Mouse (Mus musculus) retina, postnatal 1 day (tissue): ENCODE measurements around the gene Pacrg.
A peak's percentile ranks its signal among the peaks of the same experiment; 100 is the strongest.

Experiments
- DNase-seq: peaks from one replicate; pipeline ENCODE4 v3.0.0-alpha.2; 2012

Pacrg gene

GRCm38 (mm10) chr17:10619881-10620280 lies 220.2 kb downstream of the Pacrg start:
- DNase-seq, result no peak

- DNase-seq, result peak; percentile 54
Measured at GRCm38 (mm10) chr17:10617656-10618055, 222.5 kb downstream of the Pacrg start.

DNA sequence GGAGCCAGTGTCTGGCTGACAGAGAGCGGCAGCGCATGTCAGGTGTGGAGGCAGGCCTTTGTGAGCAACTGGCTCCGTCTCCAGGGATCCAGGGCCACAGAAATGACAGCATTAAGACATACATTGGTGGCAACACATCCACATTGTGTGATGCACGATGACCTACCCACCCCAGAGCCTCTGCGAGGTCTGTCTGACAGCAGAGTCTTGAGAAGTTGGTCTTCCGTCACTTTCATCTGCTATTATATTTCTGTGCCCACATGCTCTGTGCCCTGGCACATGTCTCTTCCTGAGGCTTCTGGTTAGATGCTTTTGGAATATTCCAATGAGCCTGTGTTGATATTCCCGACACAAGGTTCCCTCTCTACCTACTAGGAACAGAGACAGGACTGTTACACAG lies 224.5 kb downstream of the Pacrg start:
- DNase-seq, result no peak

- DNase-seq, result no peak
Measured at GRCm38 (mm10) chr17:10614696-10615095, 225.4 kb downstream of the Pacrg start.

- DNase-seq, result no peak
Measured at GRCm38 (mm10) chr17:10611626-10612025, 228.5 kb downstream of the Pacrg start.

GRCm38 (mm10) chr17:10608146-10608545 lies 232.0 kb downstream of the Pacrg start:
- no peak for DNase-seq

- no peak for DNase-seq
Measured at GRCm38 (mm10) chr17:10606090-10606489, 234.0 kb downstream of the Pacrg start.

DNA sequence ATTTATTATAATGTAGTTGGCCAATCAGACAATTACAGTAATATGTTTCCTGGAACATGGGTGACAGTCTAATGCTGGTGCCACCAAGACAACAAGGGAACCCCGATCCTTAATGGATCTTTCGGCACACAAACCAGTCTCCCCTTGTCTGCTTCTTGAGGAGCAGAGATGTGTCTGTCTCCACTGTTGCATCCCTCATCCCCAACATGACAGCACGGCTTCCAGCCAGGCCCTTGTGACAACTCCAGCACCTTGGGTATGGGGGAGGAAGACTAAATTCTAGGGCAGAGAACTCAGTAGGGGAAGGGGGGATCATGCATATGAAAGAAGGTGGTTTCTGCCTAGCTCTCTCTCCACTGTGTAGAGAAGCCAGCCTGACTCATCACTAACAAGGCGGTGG lies 242.4 kb downstream of the Pacrg start:
- no peak for DNase-seq

DNA sequence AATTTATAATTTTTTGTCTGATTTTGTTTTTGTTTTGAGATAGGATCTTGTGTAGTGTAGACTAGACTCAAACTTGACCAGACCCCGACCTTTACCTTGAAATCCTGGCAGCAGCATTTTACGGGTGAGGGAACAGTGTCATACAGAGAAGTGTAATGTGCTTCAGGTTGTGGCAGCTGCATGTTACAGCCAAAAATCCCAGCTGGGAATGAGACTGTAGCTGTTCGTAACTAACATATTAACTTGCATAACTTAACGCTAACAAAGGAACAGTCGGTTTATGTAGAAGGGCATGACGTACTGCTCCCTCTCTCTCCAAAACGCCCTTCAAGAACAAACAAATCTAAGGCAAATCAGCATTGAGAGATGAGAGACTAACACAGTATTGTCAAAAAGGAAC lies 250.5 kb downstream of the Pacrg start:
- peak; percentile 18 for DNase-seq

DNA sequence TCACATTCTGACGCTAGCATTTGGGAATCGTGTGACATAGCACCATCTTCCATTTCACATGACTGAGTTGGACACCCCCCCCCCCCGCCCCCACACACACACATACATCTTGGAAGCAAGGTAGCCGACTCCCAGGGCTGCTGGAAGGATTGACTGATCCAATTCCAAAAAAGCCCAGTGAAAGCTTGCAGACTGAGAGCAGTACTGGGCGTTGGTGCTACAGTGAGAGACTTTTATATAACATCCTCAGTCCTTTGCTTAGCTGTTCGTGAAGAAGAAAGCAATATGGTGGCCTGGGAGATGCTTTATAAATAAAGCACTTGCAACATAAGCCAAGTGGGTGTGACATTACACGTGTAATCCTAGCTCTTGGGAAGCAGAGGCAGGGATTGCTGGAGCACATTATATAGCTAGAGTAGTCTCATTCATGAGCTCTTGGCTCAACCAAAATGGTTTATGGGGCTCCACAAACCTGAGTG lies 251.2 kb downstream of the Pacrg start:
- DNase-seq, result no peak

- DNase-seq, result no peak
Measured at GRCm38 (mm10) chr17:10583301-10583700, 256.8 kb downstream of the Pacrg start.

DNA sequence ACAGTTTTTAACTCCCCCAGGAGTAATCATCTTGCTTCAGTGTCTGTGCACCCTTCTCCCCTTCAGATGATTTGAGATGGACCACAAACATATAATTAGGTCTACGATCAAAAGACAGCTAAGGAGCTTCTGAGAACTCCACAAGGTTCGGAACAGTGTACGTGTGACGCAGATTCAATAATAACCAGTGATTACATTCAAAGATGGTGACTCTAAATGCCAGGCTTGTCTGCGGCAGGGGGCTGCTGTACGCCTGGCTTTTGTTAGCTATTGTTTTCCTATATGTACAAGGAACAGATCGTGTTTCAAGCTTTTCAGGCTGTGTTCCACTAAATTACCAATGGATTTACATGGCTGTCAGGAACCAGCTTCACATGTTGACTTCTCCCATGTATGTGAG lies 264.8 kb downstream of the Pacrg start:
- no peak for DNase-seq

- no peak for DNase-seq
Measured at GRCm38 (mm10) chr17:10572436-10572835, 267.7 kb downstream of the Pacrg start.

DNA sequence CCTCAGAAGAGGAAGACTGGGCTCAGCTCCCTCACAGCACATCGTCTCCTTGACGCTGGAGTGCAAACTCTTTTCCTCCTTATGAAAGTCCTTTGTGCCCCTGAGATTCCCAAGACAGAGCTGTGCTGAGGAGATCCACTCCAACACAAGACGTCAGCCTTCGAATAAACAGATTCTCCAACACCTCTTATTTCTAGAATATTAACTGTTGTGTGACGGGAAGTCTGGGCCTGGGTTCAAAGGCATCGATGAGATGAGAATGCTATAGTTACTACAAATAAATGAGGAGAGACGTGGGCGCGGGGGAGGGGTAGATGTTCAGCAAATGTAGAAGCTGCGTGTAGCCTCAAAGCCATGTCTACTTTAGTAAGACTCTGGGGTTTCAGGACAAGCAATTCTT lies 270.8 kb downstream of the Pacrg start:
- DNase-seq, result no peak

GRCm38 (mm10) chr17:10567411-10567810 lies 272.7 kb downstream of the Pacrg start:
- DNase-seq, result no peak

DNA sequence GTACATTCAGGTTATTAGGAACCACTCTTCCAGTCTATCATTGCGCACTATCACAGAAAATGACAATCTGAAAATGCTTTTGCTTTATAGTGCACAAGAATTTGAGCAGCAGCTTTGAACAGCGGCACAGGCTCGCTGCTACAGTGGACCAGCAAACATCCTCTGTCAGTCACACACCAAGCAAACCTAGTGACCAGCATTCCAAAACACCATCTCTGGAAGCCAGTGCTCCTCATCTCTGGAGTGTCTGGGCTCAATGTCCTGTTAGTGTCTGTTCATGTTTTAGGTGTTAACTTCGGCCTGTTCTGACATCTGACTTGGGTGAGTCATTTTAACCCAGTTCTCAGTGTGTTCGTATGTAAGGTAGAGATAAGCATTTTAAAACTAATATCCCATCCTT lies 275.9 kb downstream of the Pacrg start:
- DNase-seq, result no peak

- DNase-seq, result no peak
Measured at GRCm38 (mm10) chr17:10562871-10563270, 277.2 kb downstream of the Pacrg start.

DNA sequence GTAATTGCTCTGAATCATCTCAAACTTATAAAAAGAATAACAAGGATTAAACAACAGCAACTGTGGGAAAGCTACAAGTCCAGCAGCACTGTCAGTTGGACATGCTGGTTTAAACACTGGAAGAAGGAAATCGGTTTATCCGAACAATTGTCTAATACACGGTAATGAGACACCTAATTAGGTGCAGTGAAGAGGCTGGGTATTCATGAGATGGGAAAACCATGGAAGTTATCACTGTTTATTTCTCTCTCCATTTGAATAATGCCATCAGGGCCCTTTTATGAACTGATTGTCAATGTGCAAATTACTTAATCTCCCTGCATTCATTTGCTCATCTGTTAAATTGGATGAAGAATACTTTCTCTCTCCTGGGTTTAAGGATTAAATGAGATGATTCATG lies 280.1 kb downstream of the Pacrg start:
- DNase-seq, result peak; percentile 65

DNA sequence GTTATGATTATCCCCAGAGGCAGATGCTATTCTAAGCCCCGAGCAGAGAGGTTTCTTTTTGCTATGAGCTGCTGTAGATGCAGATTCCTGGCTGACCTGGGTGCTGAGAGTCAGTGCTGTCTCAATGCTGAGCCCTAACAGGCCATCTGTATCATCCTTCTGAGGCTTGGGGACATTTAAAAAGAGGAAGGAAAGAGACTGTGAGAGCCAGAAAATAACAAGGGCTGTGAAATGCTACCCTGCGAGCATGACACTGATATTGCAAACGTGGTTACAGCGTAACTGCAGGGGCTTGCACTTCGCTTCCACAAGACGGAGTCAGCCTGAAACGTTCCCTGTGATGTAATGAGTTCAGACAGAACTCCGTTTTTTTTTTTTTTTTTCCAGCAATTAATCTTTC lies 281.4 kb downstream of the Pacrg start:
- no peak for DNase-seq

GRCm38 (mm10) chr17:10552295-10553056 lies 287.6 kb downstream of the Pacrg start:
- no peak for DNase-seq

- no peak for DNase-seq
Measured at GRCm38 (mm10) chr17:10550781-10551520, 289.2 kb downstream of the Pacrg start.

DNA sequence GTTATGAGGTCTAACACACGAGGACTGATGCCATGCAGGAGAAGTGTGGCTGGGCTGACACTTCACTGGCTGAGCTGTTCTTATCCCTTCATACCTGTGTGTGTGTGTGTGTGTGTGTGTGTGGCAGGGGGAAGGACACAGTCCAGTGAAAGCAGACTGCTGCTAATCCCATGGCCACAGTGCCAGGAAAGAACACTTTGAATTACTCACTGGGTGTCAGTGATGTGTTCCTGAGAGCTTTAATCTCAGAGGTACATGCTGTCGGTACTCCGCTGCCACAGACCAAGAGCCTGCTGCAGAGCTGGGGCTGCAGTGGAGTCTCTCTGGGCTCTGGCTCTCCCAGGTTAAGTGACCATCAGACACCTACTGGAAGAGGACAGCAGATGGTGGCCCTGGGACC lies 290.3 kb downstream of the Pacrg start:
- no peak for DNase-seq

DNA sequence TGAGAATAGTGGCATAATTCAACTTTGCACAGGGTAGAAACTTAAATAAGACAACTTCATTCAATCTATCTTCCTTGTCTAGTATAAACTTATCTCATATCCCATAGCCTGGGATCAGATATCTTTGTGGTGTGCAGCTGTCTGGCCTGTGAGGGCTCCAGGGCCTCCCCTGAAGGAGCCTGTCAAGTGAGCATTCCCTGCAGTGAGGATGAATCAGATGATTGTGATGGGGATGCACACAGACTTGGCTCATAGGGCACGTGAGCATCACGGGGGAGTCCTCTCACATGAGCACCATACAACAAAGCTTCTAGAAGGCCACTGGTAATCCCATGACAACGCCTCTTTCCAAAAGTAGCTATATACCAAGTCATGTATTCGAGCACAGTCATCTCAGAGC lies 291.1 kb downstream of the Pacrg start:
- DNase-seq, result no peak

DNA sequence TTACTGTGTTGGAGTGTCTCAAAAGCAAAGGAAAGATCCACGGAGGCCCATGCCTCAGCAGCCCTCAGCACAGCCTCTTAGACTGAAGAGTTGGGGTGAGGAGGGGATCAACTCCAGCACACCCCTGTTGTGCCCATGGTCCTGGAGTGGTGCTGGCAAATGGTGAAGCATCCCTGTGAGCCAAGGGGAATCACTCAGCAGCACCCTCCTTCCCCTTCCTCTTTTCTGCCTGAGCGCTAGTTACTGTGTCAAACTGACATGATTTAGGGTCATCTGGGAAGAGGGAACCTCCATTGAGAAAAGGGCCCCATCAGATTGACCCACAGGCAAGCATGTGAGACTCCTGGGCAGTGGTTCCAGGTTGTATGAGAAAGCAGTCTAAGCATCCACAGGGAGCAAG lies 299.3 kb downstream of the Pacrg start:
- no peak for DNase-seq
